Mouse (Mus musculus): ENCODE results near the gene Nipsnap3a. TPM values are rescaled to one million over a fixed set of nuclear protein-coding genes. Genes with fewer than 3 reads are reported as not detected.

Gene Nipsnap3a
- polyA plus RNA-seq, 1 experiment from 2014 or later = 0.24 TPM

- WGBS = 81% methylated on average over 3 of the region's 3 CpGs
- DNase-seq (ENCODE audit: low spot score) = no peak
- Histone ChIP-seq H3K4me3 (ENCODE audit: low read depth, low read length) (no peak overlapping the region), H3K4me2 (ENCODE audit: low read depth, low read length) (no peak overlapping the region), H3K4me1 (ENCODE audit: control insufficient read depth, insufficient read depth, low read length) (no peaks in the 10 kb centered on the region), H3K27ac (replicated peaks; ENCODE audit: low read depth, low read length) (no peak overlapping the region), H3K27me3 (replicated peaks; ENCODE audit: control insufficient read depth, insufficient read depth, low read length) (no peaks in the 10 kb centered on the region), H3K36me3 (ENCODE audit: control insufficient read depth, insufficient read depth, low read length) (peaks cover 15% of the 10 kb centered on the region), H3K9me3 (ENCODE audit: control insufficient read depth, low read length) (0 out of 2 replicates have a peak, but pooled peaks cover 3% of the 10 kb centered on the region), H3K9ac (ENCODE audit: low read depth, low read length) (no peak overlapping the region)
- no peak for ATAC-seq (ENCODE audit: low read depth)
Observed at GRCm38 (mm10) chr4:53027811-53028210, 38.7 kb downstream of the Nipsnap3a start.

GRCm38 (mm10) chr4:53030326-53030948 lies 41.4 kb downstream of the Nipsnap3a start:
- 53% methylated on average over 8 of the region's 8 CpGs for WGBS
- peak; percentile 60 for DNase-seq (ENCODE audit: low spot score)
- Histone ChIP-seq H3K27me3 (replicated peaks; ENCODE audit: control insufficient read depth, insufficient read depth, low read length) (no peaks in the 10 kb centered on the region), H3K27ac (replicated peaks; ENCODE audit: low read depth, low read length) (no peak overlapping the region), H3K4me3 (ENCODE audit: low read depth, low read length) (no peak overlapping the region), H3K4me1 (ENCODE audit: control insufficient read depth, insufficient read depth, low read length) (no peaks in the 10 kb centered on the region), H3K36me3 (ENCODE audit: control insufficient read depth, insufficient read depth, low read length) (peaks cover 28% of the 10 kb centered on the region), H3K9ac (ENCODE audit: low read depth, low read length) (no peak overlapping the region), H3K4me2 (ENCODE audit: low read depth, low read length) (no peak overlapping the region), H3K9me3 (ENCODE audit: control insufficient read depth, low read length) (0 out of 2 replicates have a peak, but pooled peaks cover 3% of the 10 kb centered on the region)
- no peak for ATAC-seq (ENCODE audit: low read depth)

GRCm38 (mm10) chr4:53043819-53044218 lies 54.7 kb downstream of the Nipsnap3a start:
- peaks cover 72% of the 10 kb centered on the region for H3K36me3 ChIP-seq (ENCODE audit: control insufficient read depth, insufficient read depth, low read length)
- ATAC-seq (ENCODE audit: low read depth) (no peak), DNase-seq (ENCODE audit: low spot score) (no peak)

GRCm38 (mm10) chr4:53045807-53046206 lies 56.7 kb downstream of the Nipsnap3a start:
- DNase-seq (ENCODE audit: low spot score) (no peak), ATAC-seq (ENCODE audit: low read depth) (no peak)
- H3K4me2 ChIP-seq (ENCODE audit: low read depth, low read length) = no peak overlapping the region
- H3K4me1 ChIP-seq (ENCODE audit: control insufficient read depth, insufficient read depth, low read length) = no peaks in the 10 kb centered on the region
- H3K36me3 ChIP-seq (ENCODE audit: control insufficient read depth, insufficient read depth, low read length) = peaks cover 73% of the 10 kb centered on the region
- H3K9ac ChIP-seq (ENCODE audit: low read depth, low read length) = no peak overlapping the region
- H3K9me3 ChIP-seq (ENCODE audit: control insufficient read depth, low read length) = no peaks in the 10 kb centered on the region
- 83% methylated on average over 7 of the region's 7 CpGs for WGBS
- H3K4me3 ChIP-seq (ENCODE audit: low read depth, low read length) = no peak overlapping the region
- H3K27ac ChIP-seq (replicated peaks; ENCODE audit: low read depth, low read length) = no peak overlapping the region
- H3K27me3 ChIP-seq (replicated peaks; ENCODE audit: control insufficient read depth, insufficient read depth, low read length) = no peaks in the 10 kb centered on the region

More at GRCm38 (mm10) chr4:53043819-53044218, 54.7 kb downstream of the Nipsnap3a start:
- Histone ChIP-seq H3K4me2 (ENCODE audit: low read depth, low read length) (no peak overlapping the region), H3K4me3 (ENCODE audit: low read depth, low read length) (no peak overlapping the region), H3K9ac (ENCODE audit: low read depth, low read length) (no peak overlapping the region), H3K9me3 (ENCODE audit: control insufficient read depth, low read length) (no peaks in the 10 kb centered on the region), H3K27me3 (replicated peaks; ENCODE audit: control insufficient read depth, insufficient read depth, low read length) (no peaks in the 10 kb centered on the region), H3K27ac (replicated peaks; ENCODE audit: low read depth, low read length) (no peak overlapping the region), H3K4me1 (ENCODE audit: control insufficient read depth, insufficient read depth, low read length) (no peaks in the 10 kb centered on the region)
- 92% methylated on average over 8 of the region's 8 CpGs for WGBS

- H3K9ac ChIP-seq (ENCODE audit: low read depth, low read length) = no peak overlapping the region
- ATAC-seq (ENCODE audit: low read depth) (no peak), DNase-seq (ENCODE audit: low spot score) (no peak)
- no peaks in the 10 kb centered on the region for H3K9me3 ChIP-seq (ENCODE audit: control insufficient read depth, low read length)
- no peaks in the 10 kb centered on the region for H3K4me1 ChIP-seq (ENCODE audit: control insufficient read depth, insufficient read depth, low read length)
- peaks cover 73% of the 10 kb centered on the region for H3K36me3 ChIP-seq (ENCODE audit: control insufficient read depth, insufficient read depth, low read length)
- H3K27ac ChIP-seq (replicated peaks; ENCODE audit: low read depth, low read length) = no peak overlapping the region
- 76% methylated on average over 9 of the region's 9 CpGs for WGBS
- H3K4me2 ChIP-seq (ENCODE audit: low read depth, low read length) = no peak overlapping the region
- no peak overlapping the region for H3K4me3 ChIP-seq (ENCODE audit: low read depth, low read length)
- H3K27me3 ChIP-seq (replicated peaks; ENCODE audit: control insufficient read depth, insufficient read depth, low read length) = no peaks in the 10 kb centered on the region
Observed at GRCm38 (mm10) chr4:53046238-53047022, 57.4 kb downstream of the Nipsnap3a start.

Other genes starting within 250 kb of the Nipsnap3a start
- gene Olfr275, start 174.7 kb upstream of the Nipsnap3a start, polyA plus RNA-seq (2014; fragmentation: Nextera tagmentation; extraction: Ambion mirVana) = not detected in 2 replicates
- gene Olfr273, start 130.0 kb upstream of the Nipsnap3a start, polyA plus RNA-seq (2014; fragmentation: Nextera tagmentation; extraction: Ambion mirVana) = not detected in 2 replicates
- not detected in 2 replicates for gene Olfr272, start 70.1 kb upstream of the Nipsnap3a start, polyA plus RNA-seq (2014; fragmentation: Nextera tagmentation; extraction: Ambion mirVana)
- not detected in 2 replicates for gene Olfr270, start 24.7 kb upstream of the Nipsnap3a start, polyA plus RNA-seq (2014; fragmentation: Nextera tagmentation; extraction: Ambion mirVana)
- 59.4 and 70.2 TPM in 2 replicates for gene Nipsnap3b, start 22.6 kb downstream of the Nipsnap3a start, polyA plus RNA-seq (2014; fragmentation: Nextera tagmentation; extraction: Ambion mirVana)
- gene Abca1, start 170.6 kb downstream of the Nipsnap3a start, polyA plus RNA-seq (2014; fragmentation: Nextera tagmentation; extraction: Ambion mirVana) = 13.7 and 16.4 TPM in 2 replicates

Measured in embryonic facial prominence, embryonic 14.5 days (tissue).